Mouse (Mus musculus) intestine, postnatal 0 days (tissue): ENCODE data around the gene Cetn2. TPM values are rescaled to one million over a fixed set of nuclear protein-coding genes. Genes with fewer than 3 reads are reported as not detected.
A peak's percentile ranks its signal among the peaks of the same experiment; 100 is the strongest.

ENCODE experiments used
- ATAC-seq: fragments of 200-750 bp; cut with Nextera tagmentation; 2 replicates; pipeline ENCODE4 v1.8.0; 2017; ENCODE audit warnings: mild to moderate bottlenecking, moderate TSS enrichment, moderate library complexity
- H3K27ac ChIP-seq: fragments of 300-500 bp; sonication (generic); 2 replicates; pipeline ENCODE4 v1.5.1; 2014; ENCODE audit warnings: mild to moderate bottlenecking, low read depth, low read length, moderate library complexity
- H3K27me3 ChIP-seq: fragments of 300-500 bp; sonication (generic); replicated peaks from 2 replicates; pipeline ENCODE4 v1.6.1; 2014; ENCODE audit warnings: low read length, mixed read lengths; ENCODE audit not compliant: control insufficient read depth, insufficient read depth
- H3K36me3 ChIP-seq: fragments of 300-500 bp; sonication (generic); 2 replicates; pipeline ENCODE4 v1.6.1; 2014; ENCODE audit warnings: mild to moderate bottlenecking, moderate library complexity; ENCODE audit not compliant: control insufficient read depth, insufficient read depth
- H3K4me1 ChIP-seq: fragments of 300-500 bp; sonication (generic); replicated peaks from 2 replicates; pipeline ENCODE4 v1.6.1; 2014; ENCODE audit warnings: antibody characterized with exemption, low read length, mixed read lengths; ENCODE audit not compliant: control insufficient read depth, insufficient read depth
- H3K4me2 ChIP-seq: fragments of 300-500 bp; sonication (generic); replicated peaks from 2 replicates; pipeline ENCODE4 v1.6.1; 2014; ENCODE audit warnings: low read depth, mild to moderate bottlenecking, moderate library complexity
- H3K4me3 ChIP-seq: fragments of 300-500 bp; sonication (generic); 2 replicates; pipeline ENCODE4 v1.5.1; 2014; ENCODE audit warnings: low read depth, low read length
- H3K9ac ChIP-seq: fragments of 300-500 bp; sonication (generic); 2 replicates; pipeline ENCODE4 v1.6.1; 2014; ENCODE audit warnings: mild to moderate bottlenecking, low read depth, low read length
- H3K9me3 ChIP-seq: fragments of 300-500 bp; sonication (generic); 2 replicates; pipeline ENCODE4 v1.6.1; 2016; ENCODE audit warnings: mixed run types; ENCODE audit not compliant: control insufficient read depth
- CTCF ChIP-seq: sonication (generic); IDR thresholded peaks from 2 replicates; pipeline ENCODE4 v1.5.1; 2016; ENCODE audit warnings: low read depth, mild to moderate bottlenecking, control low read depth, antibody characterized with exemption, moderate library complexity
- WGBS: fragments of 180-500 bp; shearing (Covaris S2); extraction: QIAGEN DNeasy Blood & Tissue Kit; methylation state at CpG from one replicate; pipeline ENCODE4 v1.1.7; 2014; 5-methylcytosine and 5-hydroxymethylcytosine counted together
- polyA plus RNA-seq: library from polyadenylated mRNA; unstranded; fragments of >200 nt; fragmentation: Nextera tagmentation; extraction: Ambion mirVana; gene quantifications from 2 replicates; pipeline ENCODE4 v1.2.1, GENCODE M21; 2015

The Cetn2 gene
- polyA plus RNA-seq, result 35.9 and 39.2 TPM in 2 replicates

DNA sequence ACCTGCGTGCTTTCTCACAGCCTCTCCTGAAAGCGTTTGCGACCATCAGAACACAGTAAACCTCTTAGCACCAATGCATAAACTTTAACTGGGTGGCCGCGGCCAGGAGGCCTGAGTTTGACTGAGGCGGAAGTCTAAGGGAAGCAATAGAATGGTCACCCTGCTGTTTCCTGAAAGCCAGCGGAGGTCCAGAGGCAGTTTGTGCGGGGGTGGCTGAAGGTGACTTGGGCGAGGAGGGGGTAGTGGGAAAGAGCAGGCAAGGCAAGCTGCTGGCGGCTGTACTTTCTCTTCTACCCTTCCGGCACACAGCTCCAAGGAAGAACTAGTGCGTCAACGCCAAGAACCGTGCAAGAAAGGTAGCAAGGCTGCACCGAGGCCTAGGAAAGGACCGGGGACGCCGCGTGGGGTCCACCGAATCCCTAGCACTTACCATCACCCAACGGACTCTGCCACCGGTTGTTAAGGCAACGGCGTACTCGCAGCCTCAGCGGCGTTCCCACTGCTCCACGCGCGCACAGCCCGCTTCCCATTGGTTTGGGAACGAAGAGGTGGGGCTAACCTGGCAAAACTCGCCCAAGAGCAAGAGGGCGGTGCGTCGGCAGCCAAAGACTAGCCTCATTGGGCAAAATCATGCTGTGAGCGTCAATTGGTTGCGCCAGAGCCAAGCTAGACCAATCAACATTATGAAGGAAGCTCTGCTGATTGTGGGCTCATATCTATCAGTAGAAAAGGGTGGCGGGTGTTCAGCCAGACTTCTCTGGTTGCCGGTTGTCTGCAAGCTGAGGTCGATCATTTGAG is at the start of gene Cetn2, which contains the start of gene Nsdhl:
Gene Cetn2, minus strand, starts transcription at position 528 of the 798 bp plus-strand sequence.
Gene Nsdhl, plus strand, starts transcription at position 674 of the 798 bp plus-strand sequence.
- Histone ChIP-seq H3K4me2 (peak within 1 kb of the TSS; percentile 68), H3K27ac (peak within 1 kb of the TSS; percentile 46), H3K4me1 (no peaks in the 10 kb centered on the region), H3K36me3 (no peaks in the 10 kb centered on the region), H3K9me3 (no peaks in the 10 kb centered on the region), H3K4me3 (peak within 1 kb of the TSS; percentile 55), H3K27me3 (no peaks in the 10 kb centered on the region), H3K9ac (0 out of 2 replicates have a peak within 1 kb of the TSS, but pooled peaks have one; percentile 46)
- ATAC-seq, result peak; percentile 98
- TF ChIP-seq CTCF, result no peak
- WGBS, result 15% methylated on average over 41 of the region's 41 CpGs

DNA sequence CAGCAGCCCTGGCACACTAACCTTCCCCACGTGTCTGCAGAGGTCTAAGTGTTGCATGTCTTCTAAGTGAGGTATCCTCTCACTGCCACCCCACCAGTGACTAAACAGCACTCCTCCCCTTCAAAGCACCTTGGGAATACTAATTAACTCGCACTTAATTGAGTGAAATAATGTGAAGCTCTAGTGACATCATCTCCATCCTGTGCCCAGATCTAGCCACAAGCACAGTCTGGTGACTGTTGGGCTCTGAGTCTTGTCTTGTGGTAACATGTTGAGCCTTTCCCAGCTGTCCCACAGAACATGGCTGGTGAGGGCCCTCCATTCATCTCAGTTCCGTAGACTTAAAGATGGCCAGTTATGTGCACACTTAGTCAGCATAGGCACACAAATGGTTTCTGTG is 44.5 kb upstream of the Cetn2 start:
- no peaks in the 10 kb centered on the region for H3K27me3 ChIP-seq
- no peak overlapping the region for H3K4me2 ChIP-seq
- no peak overlapping the region for H3K4me3 ChIP-seq
- H3K9me3 ChIP-seq, result no peaks in the 10 kb centered on the region
- TF ChIP-seq CTCF, result no peak
- H3K4me1 ChIP-seq, result no peaks in the 10 kb centered on the region
- WGBS, result 68% methylated on average over 3 of the region's 3 CpGs
- no peak for ATAC-seq
- H3K36me3 ChIP-seq, result no peaks in the 10 kb centered on the region
- no peak overlapping the region for H3K9ac ChIP-seq
- no peak overlapping the region for H3K27ac ChIP-seq

DNA sequence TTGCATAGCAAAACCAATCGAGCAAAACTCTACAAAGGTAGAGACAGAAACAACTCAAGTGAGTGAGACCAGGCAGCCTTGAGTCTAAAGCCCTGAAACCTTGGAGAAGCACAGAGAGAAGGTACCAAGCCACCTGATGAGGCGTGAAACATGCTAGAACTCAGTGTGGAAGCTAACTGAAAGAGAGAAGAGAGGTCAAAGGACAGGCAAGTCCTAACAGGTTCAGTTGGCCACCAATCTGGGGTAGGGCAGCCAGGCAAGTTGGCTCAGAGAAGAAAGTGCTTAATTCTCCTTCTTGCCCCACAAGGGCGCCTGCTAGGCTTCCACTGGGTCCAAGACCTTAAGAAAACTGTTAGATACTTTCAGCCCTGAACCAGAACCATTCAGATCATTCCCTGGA is 43.3 kb upstream of the Cetn2 start:
- Histone ChIP-seq H3K36me3 (no peaks in the 10 kb centered on the region; the same call in 1 of the 2 replicates), H3K9me3 (no peaks in the 10 kb centered on the region), H3K4me1 (no peaks in the 10 kb centered on the region), H3K4me3 (no peak overlapping the region), H3K4me2 (no peak overlapping the region), H3K9ac (no peak overlapping the region), H3K27ac (no peak overlapping the region), H3K27me3 (no peaks in the 10 kb centered on the region)
- WGBS, result 71% methylated on average over 3 of the region's 3 CpGs
- no peak for ATAC-seq
- no peak for TF ChIP-seq CTCF

DNA sequence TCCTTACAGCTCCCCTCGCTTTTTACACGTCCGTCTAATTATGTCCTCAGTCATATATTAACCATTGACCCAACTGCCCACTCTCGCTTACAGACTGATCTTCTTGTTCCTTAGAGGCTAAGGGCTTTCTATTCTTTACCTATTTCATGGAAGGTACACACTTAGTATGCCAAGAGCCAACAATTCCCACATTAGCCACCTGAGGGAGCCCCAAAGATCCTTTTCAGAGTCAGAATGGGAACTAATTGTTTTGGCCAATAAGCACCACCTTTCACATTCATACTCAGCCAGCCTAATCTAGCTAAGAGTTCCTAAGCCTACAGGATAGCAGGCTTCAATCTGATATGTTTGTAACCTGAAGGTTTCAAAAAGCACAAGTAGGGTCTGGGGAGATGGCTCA is 42.2 kb upstream of the Cetn2 start:
- TF ChIP-seq CTCF, result peak; percentile 48
- Histone ChIP-seq H3K9me3 (no peaks in the 10 kb centered on the region), H3K4me3 (no peak overlapping the region), H3K9ac (no peak overlapping the region), H3K36me3 (no peaks in the 10 kb centered on the region; the same call in 1 of the 2 replicates), H3K27ac (no peak overlapping the region), H3K27me3 (no peaks in the 10 kb centered on the region), H3K4me2 (no peak overlapping the region), H3K4me1 (no peaks in the 10 kb centered on the region)
- no peak for ATAC-seq
- WGBS, result 77% methylated on average over 4 of the region's 4 CpGs

DNA sequence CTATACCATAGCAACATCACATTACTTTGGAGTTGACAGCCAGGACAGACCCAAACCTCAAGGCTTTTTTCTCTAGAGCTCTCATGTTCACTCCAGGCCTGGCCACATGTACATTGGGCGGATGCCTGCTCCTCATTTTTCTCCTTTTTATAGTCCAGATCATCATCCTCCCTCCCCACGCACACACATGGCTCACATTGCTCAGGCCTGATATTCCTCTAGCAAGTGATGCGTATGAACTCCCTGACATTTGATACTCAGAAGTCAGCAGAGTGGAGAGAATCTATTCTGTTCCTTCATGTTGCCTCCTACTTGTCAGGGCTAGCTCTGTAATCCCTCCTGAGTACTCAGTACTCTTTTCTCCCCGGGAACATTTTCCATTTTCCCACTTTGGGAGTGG is 38.3 kb upstream of the Cetn2 start:
- no peaks in the 10 kb centered on the region for H3K27me3 ChIP-seq
- no peaks in the 10 kb centered on the region for H3K4me1 ChIP-seq
- H3K4me3 ChIP-seq, result no peak overlapping the region
- H3K36me3 ChIP-seq, result no peaks in the 10 kb centered on the region; the same call in 1 of the 2 replicates
- no peak for TF ChIP-seq CTCF
- no peak for ATAC-seq
- H3K9me3 ChIP-seq, result no peaks in the 10 kb centered on the region
- no peak overlapping the region for H3K4me2 ChIP-seq
- no peak overlapping the region for H3K9ac ChIP-seq
- H3K27ac ChIP-seq, result no peak overlapping the region
- WGBS, result 85% methylated on average over 4 of the region's 4 CpGs

DNA sequence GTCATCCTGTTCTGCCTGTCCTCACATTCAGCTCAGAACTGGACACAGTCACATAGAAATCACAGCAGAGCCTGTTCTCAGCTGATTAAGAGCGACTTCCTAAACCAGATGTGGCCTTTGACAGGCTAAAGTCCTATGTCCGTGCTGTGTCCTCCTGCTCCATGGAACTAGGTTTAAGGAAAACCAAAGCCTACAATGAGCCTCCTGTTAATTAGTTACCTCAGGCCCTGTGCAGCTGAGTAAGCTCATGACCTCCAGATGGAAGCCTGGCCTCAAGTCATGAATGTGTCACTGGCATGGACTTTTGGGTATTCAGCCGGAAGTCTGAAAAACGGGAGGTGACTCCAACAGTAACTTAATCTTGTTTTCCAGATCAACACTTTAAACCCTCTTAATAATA is 35.3 kb upstream of the Cetn2 start:
- no peak for TF ChIP-seq CTCF
- Histone ChIP-seq H3K4me1 (no peaks in the 10 kb centered on the region), H3K9me3 (no peaks in the 10 kb centered on the region), H3K36me3 (peaks cover 3% of the 10 kb centered on the region; the same call in 1 of the 2 replicates), H3K4me3 (no peak overlapping the region), H3K27ac (no peak overlapping the region), H3K4me2 (no peak overlapping the region), H3K27me3 (no peaks in the 10 kb centered on the region), H3K9ac (no peak overlapping the region)
- 67% methylated on average over 4 of the region's 4 CpGs for WGBS
- ATAC-seq, result no peak
